Mouse (Mus musculus) macrophage (primary cell): ENCODE measurements at regions not wholly inside any gene's neighbourhood (a gene's known extent, or its start where the extent isn't known, plus 50 kb on each side); places are given as distances from the start of the nearest gene placed in this dataset.

Source experiments
- H3K27ac ChIP-seq: fragments of 350-480 bp; formaldehyde crosslinking; 2 replicates; pipeline ENCODE4 v1.9.0; 2021
- H3K36me3 ChIP-seq: fragments of 350-480 bp; formaldehyde crosslinking; 2 replicates; pipeline ENCODE4 v1.9.0; 2021; ENCODE audit errors: inconsistent target
- H3K4me3 ChIP-seq: fragments of 350-480 bp; formaldehyde crosslinking; 2 replicates; pipeline ENCODE4 v1.9.0; 2021; ENCODE audit errors: inconsistent target
- H3K79me2 ChIP-seq: fragments of 350-480 bp; formaldehyde crosslinking; 2 replicates; pipeline ENCODE4 v1.9.0; 2021; ENCODE audit errors: inconsistent target
- WGBS: methylation state at CpG from one replicate; pipeline ENCODE4 v1.1.7; 2026; ENCODE audit warnings: inconsistent platforms; ENCODE audit not compliant: missing documents; 5-methylcytosine and 5-hydroxymethylcytosine counted together

DNA sequence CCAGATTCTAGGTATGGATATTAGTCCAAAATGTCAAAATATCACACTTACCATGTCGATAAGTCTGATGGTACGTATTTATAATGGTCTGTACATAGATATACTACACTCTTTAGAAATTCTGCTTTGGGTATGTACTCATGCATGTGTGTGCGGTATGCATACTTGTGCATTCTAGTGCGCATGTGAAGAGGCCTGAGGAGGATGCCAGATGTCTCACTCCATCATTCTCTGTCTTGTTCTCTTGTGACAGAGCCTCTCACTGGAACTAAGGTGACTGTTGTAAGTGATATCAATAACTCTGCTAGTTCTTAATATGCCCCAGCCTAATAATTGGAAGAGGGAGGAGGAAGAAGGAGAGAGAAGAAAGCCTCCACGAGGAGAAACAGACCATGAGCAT is 52.5 kb upstream of the Pkn2 start:
- no peak overlapping the region for H3K4me3 ChIP-seq
- H3K36me3 ChIP-seq = no peaks in the 10 kb centered on the region
- WGBS = 87% methylated on average over 3 of the region's 5 CpGs
- no peak overlapping the region for H3K27ac ChIP-seq
- H3K79me2 ChIP-seq = no peaks in the 10 kb centered on the region

DNA sequence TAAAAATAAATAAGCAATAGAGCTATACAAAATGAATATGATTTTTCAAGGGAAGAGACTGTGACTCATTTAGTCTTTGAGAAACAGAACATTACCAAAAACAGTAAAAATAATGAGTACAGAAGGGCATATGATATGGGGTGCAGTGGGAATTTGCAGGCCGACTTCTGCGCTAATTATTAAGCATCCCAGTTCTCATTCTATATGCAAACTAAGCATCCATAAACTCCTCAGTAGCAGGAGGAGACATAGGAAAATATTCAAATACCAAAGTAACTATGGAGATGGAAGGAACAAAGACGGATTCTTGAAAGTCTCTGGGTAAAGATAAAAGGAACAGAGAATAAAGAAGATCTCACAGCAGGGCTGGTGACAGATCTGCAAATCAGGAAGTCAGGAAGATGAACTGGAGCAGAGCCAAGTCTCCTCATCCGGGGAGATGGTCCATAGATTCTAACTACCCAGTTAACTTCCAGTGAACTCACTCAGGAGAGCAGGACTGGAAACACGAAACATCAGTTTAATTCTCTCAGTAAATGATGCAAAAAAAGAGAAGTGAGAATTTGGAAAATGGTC is 52.0 kb upstream of the Pkn2 start:
- no peaks in the 10 kb centered on the region for H3K79me2 ChIP-seq
- no peak overlapping the region for H3K27ac ChIP-seq
- 64% methylated on average over 5 of the region's 5 CpGs for whole genome bisulfite sequencing
- H3K4me3 ChIP-seq = no peak overlapping the region
- H3K36me3 ChIP-seq = no peaks in the 10 kb centered on the region
